Mouse (Mus musculus): ENCODE data around the gene Foxg1. TPM values are rescaled to one million over a fixed set of nuclear protein-coding genes. Genes with fewer than 3 reads are reported as not detected.

Foxg1 gene
- polyA plus RNA-seq, 1 experiment from 2014 or later: 6.4 TPM

GRCm38 (mm10) chr12:49387856-49388598 is 5.6 kb downstream of the Foxg1 start:
- Histone ChIP-seq H3K4me3 (replicated peaks) (no peak overlapping the region; the same call in 1 of the 2 replicates), H3K9ac (replicated peaks) (no peak overlapping the region), H3K4me1 (replicated peaks) (peaks cover 17% of the 10 kb centered on the region)

GRCm38 (mm10) chr12:49389666-49390065 is 7.2 kb downstream of the Foxg1 start:
- H3K27ac ChIP-seq: no peak overlapping the region
- H3K4me3 ChIP-seq (replicated peaks): peak overlapping the region; percentile 13; the same call in 1 of the 2 replicates
- H3K4me1 ChIP-seq (replicated peaks): peaks cover 8% of the 10 kb centered on the region; the same call in 1 of the 2 replicates
- no peak overlapping the region; the same call in 1 of the 2 replicates for H3K9ac ChIP-seq (replicated peaks)
- WGBS: 2% methylated on average over 5 of the region's 5 CpGs
- no peak overlapping the region for H3K4me2 ChIP-seq (replicated peaks)
- H3K9me3 ChIP-seq: no peaks in the 10 kb centered on the region
- no peak for ATAC-seq
- peaks cover 77% of the 10 kb centered on the region for H3K27me3 ChIP-seq
- no peaks in the 10 kb centered on the region for H3K36me3 ChIP-seq

More at GRCm38 (mm10) chr12:49387856-49388598, 5.6 kb downstream of the Foxg1 start:
- ATAC-seq: no peak
- 2% methylated on average over 2 of the region's 2 CpGs for WGBS
- Histone ChIP-seq H3K9me3 (no peaks in the 10 kb centered on the region), H3K4me2 (replicated peaks) (no peak overlapping the region), H3K27me3 (peaks cover 80% of the 10 kb centered on the region), H3K36me3 (no peaks in the 10 kb centered on the region), H3K27ac (no peak overlapping the region)

GRCm38 (mm10) chr12:49390257-49390656 is 7.8 kb downstream of the Foxg1 start:
- H3K4me3 ChIP-seq (replicated peaks): peak overlapping the region; percentile 13; the same call in 1 of the 2 replicates
- H3K27me3 ChIP-seq: peaks cover 77% of the 10 kb centered on the region
- H3K4me1 ChIP-seq (replicated peaks): peaks cover 8% of the 10 kb centered on the region; the same call in 1 of the 2 replicates
- 2% methylated on average over 13 of the region's 13 CpGs for WGBS
- H3K36me3 ChIP-seq: no peaks in the 10 kb centered on the region
- H3K9me3 ChIP-seq: no peaks in the 10 kb centered on the region
- no peak overlapping the region for H3K27ac ChIP-seq
- H3K4me2 ChIP-seq (replicated peaks): no peak overlapping the region
- ATAC-seq: no peak
- H3K9ac ChIP-seq (replicated peaks): no peak overlapping the region; the same call in 1 of the 2 replicates

- peak overlapping the region; percentile 47; the same call in 1 of the 2 replicates for H3K27ac ChIP-seq
- H3K4me1 ChIP-seq (replicated peaks): peaks cover 8% of the 10 kb centered on the region; the same call in 1 of the 2 replicates
- peaks cover 75% of the 10 kb centered on the region for H3K27me3 ChIP-seq
- H3K9me3 ChIP-seq: no peaks in the 10 kb centered on the region
- peak overlapping the region; percentile 32 for H3K4me3 ChIP-seq (replicated peaks)
- H3K4me2 ChIP-seq (replicated peaks): peak overlapping the region; percentile 54
- no peaks in the 10 kb centered on the region for H3K36me3 ChIP-seq
- peak; percentile 19; the same call in 1 of the 2 replicates for ATAC-seq
- WGBS: 1% methylated on average over 9 of the region's 9 CpGs
- peak overlapping the region; percentile 47 for H3K9ac ChIP-seq (replicated peaks)
Measured at GRCm38 (mm10) chr12:49390926-49391304, 8.5 kb downstream of the Foxg1 start.

- WGBS: under 1% methylated on average over 42 of the region's 42 CpGs
Measured at GRCm38 (mm10) chr12:49391305-49392040, 9.0 kb downstream of the Foxg1 start.

GRCm38 (mm10) chr12:49392041-49392390 is 9.6 kb downstream of the Foxg1 start:
- Histone ChIP-seq H3K4me1 (replicated peaks) (peaks cover 8% of the 10 kb centered on the region; the same call in 1 of the 2 replicates), H3K9ac (replicated peaks) (no peak overlapping the region), H3K4me2 (replicated peaks) (peak overlapping the region; percentile 54), H3K36me3 (no peaks in the 10 kb centered on the region), H3K27ac (no peak overlapping the region), H3K27me3 (peaks cover 78% of the 10 kb centered on the region), H3K9me3 (no peaks in the 10 kb centered on the region), H3K4me3 (replicated peaks) (peak overlapping the region; percentile 32)
- WGBS: under 1% methylated on average over 10 of the region's 10 CpGs
- ATAC-seq: no peak

More at GRCm38 (mm10) chr12:49391305-49392040, 9.0 kb downstream of the Foxg1 start:
- H3K9me3 ChIP-seq: no peaks in the 10 kb centered on the region
- H3K4me3 ChIP-seq (replicated peaks): peak overlapping the region; percentile 32
- peak overlapping the region; percentile 47 for H3K9ac ChIP-seq (replicated peaks)
- H3K27ac ChIP-seq: peak overlapping the region; percentile 47; the same call in 1 of the 2 replicates
- H3K4me2 ChIP-seq (replicated peaks): peak overlapping the region; percentile 54
- peak; percentile 98 for ATAC-seq
- peaks cover 8% of the 10 kb centered on the region; the same call in 1 of the 2 replicates for H3K4me1 ChIP-seq (replicated peaks)
- H3K27me3 ChIP-seq: peaks cover 74% of the 10 kb centered on the region
- H3K36me3 ChIP-seq: no peaks in the 10 kb centered on the region

- Histone ChIP-seq H3K27me3 (peaks cover 83% of the 10 kb centered on the region), H3K36me3 (no peaks in the 10 kb centered on the region), H3K9me3 (no peaks in the 10 kb centered on the region), H3K4me3 (replicated peaks) (no peak overlapping the region; the same call in 1 of the 2 replicates), H3K27ac (no peak overlapping the region), H3K4me1 (replicated peaks) (peaks cover 8% of the 10 kb centered on the region; the same call in 1 of the 2 replicates), H3K4me2 (replicated peaks) (no peak overlapping the region), H3K9ac (replicated peaks) (no peak overlapping the region)
- WGBS: 4% methylated on average over 5 of the region's 5 CpGs
- ATAC-seq: no peak
Measured at GRCm38 (mm10) chr12:49392876-49393275, 10.4 kb downstream of the Foxg1 start.

- no peak overlapping the region for H3K9ac ChIP-seq (replicated peaks)
- 3% methylated on average over 3 of the region's 3 CpGs for WGBS
- no peak overlapping the region for H3K4me3 ChIP-seq (replicated peaks)
Measured at GRCm38 (mm10) chr12:49393639-49394038, 11.2 kb downstream of the Foxg1 start.

GRCm38 (mm10) chr12:49394181-49394580 is 11.7 kb downstream of the Foxg1 start:
- no peak overlapping the region for H3K9ac ChIP-seq (replicated peaks)
- H3K9me3 ChIP-seq: no peaks in the 10 kb centered on the region
- H3K4me3 ChIP-seq (replicated peaks): no peak overlapping the region
- H3K27ac ChIP-seq: no peak overlapping the region
- H3K36me3 ChIP-seq: no peaks in the 10 kb centered on the region
- no peak for ATAC-seq
- H3K4me1 ChIP-seq (replicated peaks): peaks cover 8% of the 10 kb centered on the region; the same call in 1 of the 2 replicates
- H3K27me3 ChIP-seq: peaks cover 85% of the 10 kb centered on the region
- no peak overlapping the region for H3K4me2 ChIP-seq (replicated peaks)
- 3% methylated on average over 1 of the region's 1 CpGs for WGBS

More at GRCm38 (mm10) chr12:49393639-49394038, 11.2 kb downstream of the Foxg1 start:
- Histone ChIP-seq H3K27me3 (peaks cover 85% of the 10 kb centered on the region), H3K4me2 (replicated peaks) (no peak overlapping the region), H3K36me3 (no peaks in the 10 kb centered on the region), H3K27ac (no peak overlapping the region), H3K4me1 (replicated peaks) (peaks cover 8% of the 10 kb centered on the region; the same call in 1 of the 2 replicates), H3K9me3 (no peaks in the 10 kb centered on the region)
- ATAC-seq: no peak

GRCm38 (mm10) chr12:49394836-49395235 is 12.4 kb downstream of the Foxg1 start:
- Histone ChIP-seq H3K9me3 (no peaks in the 10 kb centered on the region), H3K4me3 (replicated peaks) (no peak overlapping the region), H3K27me3 (peaks cover 83% of the 10 kb centered on the region), H3K4me1 (replicated peaks) (peaks cover 8% of the 10 kb centered on the region; the same call in 1 of the 2 replicates), H3K9ac (replicated peaks) (no peak overlapping the region), H3K36me3 (no peaks in the 10 kb centered on the region), H3K4me2 (replicated peaks) (no peak overlapping the region), H3K27ac (no peak overlapping the region)
- WGBS: under 1% methylated on average over 17 of the region's 17 CpGs
- ATAC-seq: no peak

GRCm38 (mm10) chr12:49395969-49396368 is 13.5 kb downstream of the Foxg1 start:
- 15% methylated on average over 2 of the region's 2 CpGs for WGBS
- no peak for ATAC-seq
- Histone ChIP-seq H3K36me3 (no peaks in the 10 kb centered on the region), H3K4me3 (replicated peaks) (no peak overlapping the region), H3K9ac (replicated peaks) (no peak overlapping the region), H3K9me3 (no peaks in the 10 kb centered on the region), H3K27me3 (peaks cover 83% of the 10 kb centered on the region), H3K4me2 (replicated peaks) (no peak overlapping the region), H3K4me1 (replicated peaks) (peaks cover 9% of the 10 kb centered on the region), H3K27ac (no peak overlapping the region)

GRCm38 (mm10) chr12:49396776-49397175 is 14.3 kb downstream of the Foxg1 start:
- Histone ChIP-seq H3K4me3 (replicated peaks) (no peak overlapping the region), H3K9ac (replicated peaks) (no peak overlapping the region), H3K36me3 (no peaks in the 10 kb centered on the region), H3K27me3 (peaks cover 83% of the 10 kb centered on the region), H3K9me3 (no peaks in the 10 kb centered on the region), H3K4me1 (replicated peaks) (peaks cover 11% of the 10 kb centered on the region), H3K27ac (no peak overlapping the region), H3K4me2 (replicated peaks) (no peak overlapping the region)
- 26% methylated on average over 1 of the region's 1 CpGs for WGBS
- no peak for ATAC-seq
